Mouse (Mus musculus) hindbrain, embryonic 13.5 days (tissue): ENCODE data around the gene Hoxc5. TPM values are rescaled to one million over a fixed set of nuclear protein-coding genes. Genes with fewer than 3 reads are reported as not detected.

Experiments
- ATAC-seq: fragments of 200-750 bp; cut with Nextera tagmentation; 2 replicates; pipeline ENCODE4 v1.8.0; 2017; ENCODE audit warnings: moderate TSS enrichment; ENCODE audit not compliant: low FRiP score
- H3K27ac ChIP-seq: fragments of 300-500 bp; sonication (generic); 2 replicates; pipeline ENCODE4 v1.5.1; 2015; ENCODE audit warnings: inconsistent platforms, mild to moderate bottlenecking, moderate library complexity
- H3K27me3 ChIP-seq: fragments of 300-500 bp; sonication (generic); 2 replicates; pipeline ENCODE4 v1.6.1; 2015; ENCODE audit warnings: mild to moderate bottlenecking, inconsistent platforms
- H3K36me3 ChIP-seq: fragments of 300-500 bp; sonication (generic); 2 replicates; pipeline ENCODE4 v1.6.1; 2015; ENCODE audit warnings: mild to moderate bottlenecking, inconsistent platforms
- H3K4me1 ChIP-seq: fragments of 300-500 bp; sonication (generic); replicated peaks from 2 replicates; pipeline ENCODE4 v1.6.1; 2015; ENCODE audit warnings: inconsistent platforms
- H3K4me2 ChIP-seq: fragments of 300-500 bp; sonication (generic); 2 replicates; pipeline ENCODE4 v1.6.1; 2015; ENCODE audit warnings: inconsistent platforms, mild to moderate bottlenecking, moderate library complexity
- H3K4me3 ChIP-seq: fragments of 300-500 bp; sonication (generic); 2 replicates; pipeline ENCODE4 v1.5.1; 2015; ENCODE audit warnings: mild to moderate bottlenecking, inconsistent platforms
- H3K9ac ChIP-seq: fragments of 300-500 bp; sonication (generic); 2 replicates; pipeline ENCODE4 v1.6.1; 2015; ENCODE audit warnings: mild to moderate bottlenecking, inconsistent platforms
- H3K9me3 ChIP-seq: fragments of 300-500 bp; sonication (generic); 2 replicates; pipeline ENCODE4 v1.6.1; 2016; ENCODE audit warnings: inconsistent platforms
- WGBS: fragments of 180-500 bp; shearing (Covaris S2); methylation state at CpG from one replicate; pipeline ENCODE4 v1.1.7; 2015; 5-methylcytosine and 5-hydroxymethylcytosine counted together
- polyA plus RNA-seq: library from polyadenylated mRNA; unstranded; fragments of >200 nt; fragmentation: Nextera tagmentation; extraction: Ambion mirVana; gene quantifications from 2 replicates; pipeline ENCODE4 v1.2.1, GENCODE M21; 2015

The Hoxc5 gene
- 32.3 and 39.2 TPM in 2 replicates for polyA plus RNA-seq

DNA sequence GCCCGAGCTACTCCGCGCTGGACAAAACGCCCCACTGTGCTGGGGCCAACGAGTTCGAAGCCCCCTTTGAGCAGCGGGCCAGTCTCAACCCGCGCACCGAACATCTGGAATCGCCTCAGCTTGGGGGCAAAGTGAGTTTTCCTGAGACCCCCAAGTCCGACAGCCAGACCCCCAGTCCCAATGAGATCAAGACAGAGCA lies at the start of gene Hoxc5:
TSS of gene Hoxc5 (plus strand) at position 132 of the 199 bp plus-strand sequence.
- no peak within 1 kb of the TSS for H3K9ac ChIP-seq
- H3K4me3 ChIP-seq, result no peak within 1 kb of the TSS
- 5% methylated on average over 12 of the region's 12 CpGs for WGBS
- no peak within 1 kb of the TSS for H3K27ac ChIP-seq
- H3K4me2 ChIP-seq, result 0 out of 2 replicates have a peak within 1 kb of the TSS, but pooled peaks have one; percentile 29
- H3K4me1 ChIP-seq, result peaks cover 8% of the 10 kb centered on the region
- ATAC-seq, result no peak
- H3K36me3 ChIP-seq, result no peaks in the 10 kb centered on the region
- peaks cover 99% of the 10 kb centered on the region for H3K27me3 ChIP-seq
- H3K9me3 ChIP-seq, result no peaks in the 10 kb centered on the region

DNA sequence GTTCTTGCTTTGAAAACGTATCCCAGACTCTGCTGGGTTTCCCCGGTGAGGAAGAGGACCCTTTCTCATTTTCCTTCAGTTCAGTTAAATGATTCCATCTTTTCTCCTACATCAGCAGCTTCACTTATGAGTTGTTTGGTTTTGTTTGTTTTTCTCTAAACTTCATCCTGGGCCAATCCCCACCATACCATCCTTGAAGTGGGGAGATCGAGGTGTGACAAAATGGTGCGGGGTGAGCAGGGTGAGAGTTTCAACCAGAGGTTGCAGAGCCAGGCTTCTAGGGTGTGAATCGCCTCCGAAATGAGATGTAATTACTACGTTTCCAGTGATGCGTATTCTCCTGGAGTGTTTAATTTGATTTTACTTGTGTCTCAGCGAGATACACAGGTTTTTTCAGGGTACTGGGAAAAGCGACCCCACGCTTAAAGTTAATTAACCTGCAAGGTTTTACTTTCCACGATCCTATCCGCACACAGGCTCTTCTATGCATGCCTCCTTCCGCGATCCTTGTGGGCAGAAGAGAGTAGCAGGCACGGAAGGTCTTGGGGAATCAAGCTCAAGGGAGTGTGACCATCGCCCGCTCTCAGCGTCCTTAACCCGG lies 49.2 kb upstream of the Hoxc5 start:
- H3K4me1 ChIP-seq, result peaks cover 2% of the 10 kb centered on the region; the same call in 1 of the 2 replicates
- H3K9me3 ChIP-seq, result no peaks in the 10 kb centered on the region
- H3K4me3 ChIP-seq, result no peak overlapping the region
- H3K27ac ChIP-seq, result no peak overlapping the region
- no peaks in the 10 kb centered on the region for H3K36me3 ChIP-seq
- no peak overlapping the region for H3K9ac ChIP-seq
- H3K4me2 ChIP-seq, result no peak overlapping the region
- under 1% methylated on average over 20 of the region's 20 CpGs for WGBS
- ATAC-seq, result no peak
- peaks cover 96% of the 10 kb centered on the region for H3K27me3 ChIP-seq

DNA sequence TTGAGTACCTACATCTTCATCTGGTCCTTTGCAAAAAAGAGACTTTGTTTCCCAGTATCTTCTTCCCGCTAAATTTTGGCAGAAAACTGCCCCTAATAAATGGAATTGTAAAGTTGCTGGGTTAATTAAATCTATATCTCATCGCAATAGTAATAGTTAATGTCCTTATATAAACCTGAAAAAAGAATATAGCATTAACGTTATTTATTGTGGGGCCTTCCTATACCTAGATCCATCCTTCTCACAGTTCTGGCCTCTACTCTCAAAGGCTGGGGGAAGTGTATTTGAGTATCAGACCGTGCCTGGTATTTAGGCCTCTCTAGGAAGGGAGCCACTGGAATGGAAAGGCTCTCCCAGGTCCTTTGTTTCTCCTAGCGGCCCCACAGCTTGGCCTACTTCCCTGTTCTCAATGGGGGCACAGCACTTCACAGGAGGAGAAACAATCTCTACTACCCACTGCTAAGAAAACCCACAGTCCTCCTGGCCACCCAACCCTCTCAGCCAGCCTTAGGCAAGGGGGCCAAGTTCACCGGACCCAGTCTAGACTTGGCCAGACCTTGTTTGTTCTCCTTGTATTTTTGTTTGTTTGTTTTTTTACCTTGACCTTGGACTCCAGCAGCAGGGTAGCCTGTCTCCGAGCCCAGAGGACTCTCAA lies 48.5 kb upstream of the Hoxc5 start:
- Histone ChIP-seq H3K4me1 (peaks cover 2% of the 10 kb centered on the region; the same call in 1 of the 2 replicates), H3K27me3 (peaks cover 96% of the 10 kb centered on the region), H3K4me2 (no peak overlapping the region), H3K4me3 (no peak overlapping the region), H3K36me3 (no peaks in the 10 kb centered on the region), H3K27ac (no peak overlapping the region), H3K9ac (no peak overlapping the region), H3K9me3 (no peaks in the 10 kb centered on the region)
- no peak for ATAC-seq
- 2% methylated on average over 7 of the region's 7 CpGs for WGBS

DNA sequence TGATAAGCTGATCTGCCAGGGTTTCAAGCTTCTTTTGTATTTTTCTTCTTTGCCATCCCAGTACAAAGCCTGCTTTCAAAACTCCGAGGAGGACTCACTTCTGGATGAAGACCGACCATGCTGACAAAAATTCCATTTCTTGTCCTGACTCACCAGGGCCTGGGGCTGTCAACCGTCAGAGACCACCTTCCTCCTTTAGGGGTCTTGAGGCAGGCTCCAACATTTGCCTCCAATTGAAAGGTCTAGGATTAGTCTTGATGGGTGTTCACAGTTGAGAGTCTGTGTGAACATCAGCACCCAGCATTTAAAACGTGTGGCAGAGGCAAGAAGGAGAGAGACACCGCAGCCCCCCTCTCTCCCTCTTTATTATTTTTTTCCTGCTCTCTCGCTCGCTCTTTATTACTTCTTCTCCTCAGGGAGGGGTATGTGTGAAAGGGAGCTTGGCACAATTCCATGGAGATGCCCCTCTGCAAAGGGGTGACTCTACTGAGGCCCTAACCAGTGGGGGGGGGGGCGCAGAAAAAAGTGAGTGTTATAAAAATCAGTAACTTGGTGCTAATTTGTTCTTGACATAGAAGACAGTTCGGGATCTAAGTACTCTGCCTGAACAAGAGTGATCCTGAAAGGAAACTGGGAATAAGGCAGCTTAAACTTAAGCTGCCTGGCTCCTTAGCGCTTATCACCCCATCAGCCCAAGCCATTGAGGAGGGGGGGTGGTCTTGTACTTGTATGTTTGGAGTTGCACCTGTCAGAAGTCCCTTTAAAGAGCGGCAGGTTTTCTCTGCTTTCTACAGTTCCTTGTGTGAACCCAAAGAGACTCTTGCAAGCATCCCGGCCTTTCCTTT lies 47.7 kb upstream of the Hoxc5 start:
- 3% methylated on average over 12 of the region's 12 CpGs for WGBS
- no peak overlapping the region for H3K4me3 ChIP-seq
- no peak for ATAC-seq
- H3K9ac ChIP-seq, result no peak overlapping the region
- peaks cover 98% of the 10 kb centered on the region for H3K27me3 ChIP-seq
- no peak overlapping the region for H3K4me2 ChIP-seq
- H3K27ac ChIP-seq, result no peak overlapping the region
- no peaks in the 10 kb centered on the region for H3K9me3 ChIP-seq
- H3K36me3 ChIP-seq, result no peaks in the 10 kb centered on the region
- H3K4me1 ChIP-seq, result peaks cover 2% of the 10 kb centered on the region; the same call in 1 of the 2 replicates

DNA sequence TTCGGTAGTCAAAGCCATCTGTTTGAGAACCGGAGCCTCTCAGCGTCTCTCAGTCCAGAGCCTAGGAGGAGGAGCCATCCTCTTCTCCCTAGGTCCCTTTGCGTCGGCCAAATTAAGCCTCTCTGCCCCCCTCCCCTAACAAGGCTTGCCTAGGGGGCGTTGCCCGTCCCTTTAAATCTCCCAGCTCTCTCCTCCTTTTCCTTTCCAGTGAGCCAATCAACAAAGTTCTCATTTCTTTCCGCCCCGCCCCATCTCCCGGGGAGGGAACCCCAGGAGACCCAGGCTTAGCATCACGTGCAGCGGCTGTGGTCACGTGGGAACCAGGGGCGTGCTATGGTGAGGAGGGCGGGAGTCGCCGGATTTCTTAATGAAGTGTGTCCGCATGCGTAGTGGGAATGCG lies 46.6 kb upstream of the Hoxc5 start:
- Histone ChIP-seq H3K9me3 (no peaks in the 10 kb centered on the region), H3K36me3 (no peaks in the 10 kb centered on the region), H3K4me3 (no peak overlapping the region), H3K27ac (no peak overlapping the region), H3K27me3 (peaks cover 99% of the 10 kb centered on the region), H3K9ac (no peak overlapping the region), H3K4me2 (peak overlapping the region; percentile 23), H3K4me1 (peaks cover 2% of the 10 kb centered on the region; the same call in 1 of the 2 replicates)
- under 1% methylated on average over 20 of the region's 20 CpGs for WGBS
- peak; percentile 57; the same call in 1 of the 2 replicates for ATAC-seq

DNA sequence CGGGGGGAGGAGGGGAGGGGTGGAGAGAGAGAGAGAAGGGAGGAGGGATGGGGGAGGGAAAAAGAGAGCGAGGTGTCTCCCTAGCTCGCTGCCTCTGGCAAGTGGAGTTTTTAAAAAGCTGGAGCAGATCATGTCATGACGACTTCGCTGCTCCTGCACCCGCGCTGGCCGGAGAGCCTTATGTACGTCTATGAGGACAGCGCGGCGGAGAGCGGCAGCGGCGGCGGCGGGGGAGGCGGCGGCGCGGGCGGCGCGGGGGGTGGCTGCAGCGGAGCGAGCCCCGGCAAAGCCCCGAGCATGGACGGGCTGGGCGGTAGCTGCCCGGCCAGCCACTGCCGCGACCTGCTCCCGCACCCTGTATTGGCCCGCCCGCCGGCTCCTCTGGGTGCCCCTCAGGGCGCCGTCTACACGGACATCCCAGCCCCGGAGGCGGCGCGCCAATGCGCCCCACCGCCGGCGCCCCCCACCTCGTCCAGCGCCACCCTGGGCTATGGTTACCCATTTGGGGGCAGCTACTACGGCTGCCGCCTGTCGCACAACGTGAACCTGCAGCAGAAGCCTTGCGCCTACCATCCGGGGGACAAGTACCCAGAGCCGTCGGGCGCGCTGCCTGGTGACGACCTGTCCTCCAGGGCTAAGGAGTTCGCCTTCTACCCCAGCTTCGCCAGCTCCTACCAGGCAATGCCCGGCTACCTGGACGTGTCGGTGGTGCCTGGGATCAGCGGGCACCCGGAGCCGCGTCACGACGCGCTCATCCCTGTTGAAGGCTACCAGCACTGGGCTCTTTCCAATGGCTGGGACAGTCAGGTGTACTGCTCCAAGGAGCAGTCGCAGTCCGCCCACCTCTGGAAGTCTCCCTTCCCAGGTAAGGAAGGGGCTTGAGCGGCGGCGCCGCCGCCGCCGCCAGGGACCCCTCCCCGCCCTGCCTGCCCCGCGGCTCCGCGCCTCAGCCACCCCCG lies 45.9 kb upstream of the Hoxc5 start, which contains the start of gene Hoxc13:
TSS of gene Hoxc13 (plus strand) at position 51 of the 959 bp plus-strand sequence.
- under 1% methylated on average over 72 of the region's 88 CpGs for WGBS
- no peaks in the 10 kb centered on the region for H3K9me3 ChIP-seq

DNA sequence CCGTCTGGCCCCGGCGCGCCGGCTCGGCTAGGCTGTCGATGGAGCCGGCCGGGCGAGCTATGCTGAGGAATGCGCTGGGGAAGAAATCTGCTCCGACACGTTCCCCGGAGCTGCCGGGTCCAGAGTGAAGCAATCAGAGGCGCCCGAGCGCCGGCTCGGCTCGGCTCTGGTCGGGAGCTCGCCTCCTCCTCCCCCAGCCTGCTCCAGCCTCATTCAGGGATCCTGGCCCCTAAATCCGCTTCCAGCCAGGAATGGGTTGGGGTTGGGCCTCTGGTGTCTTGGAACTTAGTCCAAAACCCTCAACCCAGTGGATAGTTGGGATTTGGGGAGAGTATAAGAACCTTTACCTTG lies 45.3 kb upstream of the Hoxc5 start:
- no peak overlapping the region for H3K4me3 ChIP-seq
- H3K9ac ChIP-seq, result no peak overlapping the region
- 0% methylated on average over 19 of the region's 24 CpGs for WGBS
- no peak overlapping the region for H3K27ac ChIP-seq
- peaks cover 2% of the 10 kb centered on the region; the same call in 1 of the 2 replicates for H3K4me1 ChIP-seq
- no peaks in the 10 kb centered on the region for H3K36me3 ChIP-seq
- H3K27me3 ChIP-seq, result peaks cover 99% of the 10 kb centered on the region
- no peak for ATAC-seq
- no peak overlapping the region for H3K4me2 ChIP-seq
- no peaks in the 10 kb centered on the region for H3K9me3 ChIP-seq

More for the DNA sequence above, 45.9 kb upstream of the Hoxc5 start, which contains the start of gene Hoxc13:
- H3K4me3 ChIP-seq, result 0 out of 2 replicates have a peak within 1 kb of the TSS, but pooled peaks have one; percentile 5
- H3K4me1 ChIP-seq, result peaks cover 2% of the 10 kb centered on the region; the same call in 1 of the 2 replicates
- H3K4me2 ChIP-seq, result peak within 1 kb of the TSS; percentile 23
- H3K36me3 ChIP-seq, result no peaks in the 10 kb centered on the region
- no peak within 1 kb of the TSS for H3K9ac ChIP-seq
- no peak within 1 kb of the TSS for H3K27ac ChIP-seq
- H3K27me3 ChIP-seq, result peaks cover 99% of the 10 kb centered on the region
- no peak for ATAC-seq

DNA sequence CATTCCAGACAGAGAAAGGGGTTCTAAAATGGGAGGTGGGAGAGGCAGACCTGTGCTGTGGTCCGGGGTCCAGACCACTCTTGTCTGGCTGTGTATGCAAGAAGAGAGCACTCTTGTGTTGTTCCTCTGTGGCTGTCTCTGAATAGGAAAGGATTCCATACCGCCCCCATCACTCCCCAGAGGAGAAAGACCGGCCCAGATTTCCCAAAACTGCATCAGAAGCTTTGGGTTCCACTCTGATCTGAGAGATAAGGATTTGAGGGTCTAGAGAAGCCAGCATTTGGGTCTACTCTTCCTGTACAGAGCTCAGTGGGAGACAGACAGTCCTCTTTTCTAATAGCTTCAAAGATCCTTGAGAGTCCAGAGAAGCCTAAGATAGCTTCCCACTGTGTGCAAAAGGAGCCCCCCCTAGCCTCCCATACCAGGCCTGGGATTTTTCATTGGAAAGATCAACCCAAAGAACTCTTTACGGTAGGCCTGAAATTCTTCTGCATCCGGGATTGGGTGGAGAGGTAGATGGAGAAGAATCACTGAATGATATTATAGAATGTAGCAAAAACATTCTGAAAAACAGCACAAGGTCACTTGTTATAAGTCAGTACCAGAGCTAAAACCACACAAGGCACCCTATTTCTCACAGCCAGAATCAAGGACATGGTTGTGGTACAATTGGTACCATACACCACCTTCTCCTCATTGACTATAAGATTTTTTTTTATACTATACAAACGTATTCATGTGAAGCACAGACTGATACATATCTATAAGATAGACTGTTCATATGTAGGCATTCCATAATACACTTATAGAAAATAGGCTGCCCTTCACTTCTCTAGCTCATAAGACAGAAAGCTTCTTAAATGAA lies 44.4 kb upstream of the Hoxc5 start:
- Histone ChIP-seq H3K9ac (no peak overlapping the region), H3K9me3 (no peaks in the 10 kb centered on the region), H3K27me3 (peaks cover 99% of the 10 kb centered on the region), H3K4me1 (peaks cover 2% of the 10 kb centered on the region; the same call in 1 of the 2 replicates), H3K4me2 (no peak overlapping the region), H3K36me3 (no peaks in the 10 kb centered on the region), H3K4me3 (no peak overlapping the region), H3K27ac (no peak overlapping the region)
- 12% methylated on average over 6 of the region's 6 CpGs for whole genome bisulfite sequencing
- ATAC-seq, result no peak

DNA sequence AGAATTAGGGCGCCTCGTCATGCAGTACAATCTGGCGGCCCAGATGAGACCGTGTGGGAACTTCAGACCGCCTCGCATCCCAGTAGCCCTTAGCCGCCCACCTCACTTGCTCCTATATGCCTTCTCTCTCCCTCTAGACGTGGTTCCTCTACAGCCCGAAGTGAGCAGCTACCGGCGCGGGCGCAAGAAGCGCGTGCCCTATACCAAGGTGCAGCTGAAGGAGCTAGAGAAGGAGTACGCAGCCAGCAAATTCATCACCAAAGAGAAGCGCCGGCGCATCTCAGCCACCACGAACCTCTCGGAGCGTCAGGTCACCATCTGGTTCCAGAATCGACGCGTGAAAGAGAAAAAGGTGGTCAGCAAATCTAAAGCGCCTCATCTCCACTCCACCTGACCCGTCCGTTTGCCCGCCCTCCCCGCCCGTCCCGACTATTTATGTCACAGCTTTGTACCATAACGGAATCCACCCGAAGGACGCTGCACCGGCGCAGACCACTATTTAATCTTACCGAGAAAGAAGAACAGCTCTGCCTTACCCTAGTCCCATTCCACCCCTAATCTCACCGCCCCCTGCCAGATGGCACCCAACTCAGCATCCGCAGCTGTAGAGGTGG lies 40.1 kb upstream of the Hoxc5 start:
- ATAC-seq, result no peak
- Histone ChIP-seq H3K9ac (no peak overlapping the region), H3K36me3 (no peaks in the 10 kb centered on the region), H3K4me1 (no peaks in the 10 kb centered on the region), H3K4me2 (no peak overlapping the region), H3K27ac (no peak overlapping the region), H3K9me3 (no peaks in the 10 kb centered on the region), H3K4me3 (no peak overlapping the region), H3K27me3 (peaks cover 99% of the 10 kb centered on the region)
- 1% methylated on average over 40 of the region's 40 CpGs for WGBS

DNA sequence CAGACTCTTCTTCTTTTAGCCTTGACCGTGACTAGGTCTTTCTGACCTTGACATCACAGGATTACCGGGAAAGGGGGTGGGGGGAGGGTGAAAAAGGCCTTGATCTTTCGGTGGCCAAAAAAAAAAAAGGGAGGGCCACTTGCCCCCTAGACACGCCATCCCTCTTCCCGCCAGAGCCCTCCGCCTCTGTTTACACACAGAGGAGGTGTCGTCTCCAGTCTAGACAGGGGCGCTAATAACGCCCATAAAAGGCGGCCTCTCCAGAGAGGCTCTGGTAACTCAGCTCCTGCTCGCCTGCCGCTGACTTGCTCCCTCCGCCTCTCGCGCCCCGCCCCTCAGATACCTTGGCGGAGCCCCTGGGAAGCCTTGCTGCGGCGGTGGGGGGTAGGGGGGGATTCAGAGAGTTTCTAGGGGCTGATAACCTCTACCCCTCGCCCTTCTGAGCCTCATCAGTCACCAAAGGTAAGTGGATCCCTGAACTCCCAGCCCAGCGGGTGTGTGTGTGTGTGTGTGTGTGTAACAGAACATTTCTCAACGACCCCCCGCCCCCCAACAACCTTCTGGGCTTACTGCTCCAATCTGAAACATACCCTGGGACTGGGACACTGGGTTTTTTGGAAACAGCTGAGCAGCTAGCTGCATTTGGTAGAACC lies 35.4 kb upstream of the Hoxc5 start:
- Histone ChIP-seq H3K4me2 (no peak overlapping the region), H3K4me1 (no peaks in the 10 kb centered on the region), H3K9me3 (no peaks in the 10 kb centered on the region), H3K4me3 (no peak overlapping the region), H3K27me3 (peaks cover 100% of the 10 kb centered on the region), H3K36me3 (no peaks in the 10 kb centered on the region), H3K9ac (no peak overlapping the region), H3K27ac (no peak overlapping the region)
- under 1% methylated on average over 23 of the region's 23 CpGs for WGBS
- no peak for ATAC-seq
